Mouse (Mus musculus) neural tube, embryonic 11.5 days (tissue): ENCODE measurements at regions not wholly inside any gene's neighbourhood (a gene's known extent, or its start where the extent isn't known, plus 50 kb on each side); places are given as distances from the start of the nearest gene placed in this dataset.
A peak's percentile ranks its signal among the peaks of the same experiment; 100 is the strongest.

Experiments
- ATAC-seq: fragments of 200-750 bp; cut with Nextera tagmentation; 2 replicates; pipeline ENCODE4 v1.8.0; 2017; ENCODE audit warnings: moderate number of reproducible peaks, mild to moderate bottlenecking, moderate TSS enrichment, moderate library complexity; ENCODE audit not compliant: insufficient read depth, low FRiP score, low TSS enrichment
- DNase-seq: peaks from one replicate; pipeline ENCODE4 v3.0.0-alpha.2; 2015; ENCODE audit warnings: low spot score
- H3K27ac ChIP-seq: fragments of 300-500 bp; sonication (generic); 2 replicates; pipeline ENCODE4 v1.5.1; 2014; ENCODE audit warnings: low read depth, mild to moderate bottlenecking, low read length
- H3K27me3 ChIP-seq: fragments of 300-500 bp; sonication (generic); 2 replicates; pipeline ENCODE4 v1.6.1; 2014; ENCODE audit warnings: mild to moderate bottlenecking, low read length, mixed read lengths; ENCODE audit not compliant: control insufficient read depth, insufficient read depth
- H3K36me3 ChIP-seq: fragments of 300-500 bp; sonication (generic); 2 replicates; pipeline ENCODE4 v1.6.1; 2014; ENCODE audit warnings: mild to moderate bottlenecking, low read length, moderate library complexity, mixed read lengths; ENCODE audit not compliant: control insufficient read depth, insufficient read depth
- H3K4me1 ChIP-seq: fragments of 300-500 bp; sonication (generic); 2 replicates; pipeline ENCODE4 v1.6.1; 2014; ENCODE audit warnings: low read length, mixed read lengths; ENCODE audit not compliant: control insufficient read depth, insufficient read depth
- H3K4me2 ChIP-seq: fragments of 300-500 bp; sonication (generic); 2 replicates; pipeline ENCODE4 v1.6.1; 2014; ENCODE audit warnings: low read depth, mild to moderate bottlenecking, moderate library complexity
- H3K4me3 ChIP-seq: fragments of 300-500 bp; sonication (generic); 2 replicates; pipeline ENCODE4 v1.5.1; 2014; ENCODE audit warnings: low read depth, low read length
- H3K9ac ChIP-seq: fragments of 300-500 bp; sonication (generic); 2 replicates; pipeline ENCODE4 v1.6.1; 2014; ENCODE audit warnings: mild to moderate bottlenecking, low read length
- H3K9me3 ChIP-seq: fragments of 300-500 bp; sonication (generic); 2 replicates; pipeline ENCODE4 v1.6.1; 2016; ENCODE audit warnings: low read length; ENCODE audit not compliant: control insufficient read depth
- WGBS: fragments of 180-500 bp; shearing (Covaris S2); extraction: QIAGEN DNeasy Blood & Tissue Kit; methylation state at CpG from one replicate; pipeline ENCODE4 v1.1.7; 2014; 5-methylcytosine and 5-hydroxymethylcytosine counted together

GRCm38 (mm10) chr19:14355946-14356345, 241.9 kb downstream of the Tle4 start:
- Histone ChIP-seq H3K4me1 (no peaks in the 10 kb centered on the region), H3K9me3 (no peaks in the 10 kb centered on the region), H3K27me3 (no peaks in the 10 kb centered on the region), H3K4me2 (no peak overlapping the region), H3K36me3 (no peaks in the 10 kb centered on the region), H3K9ac (no peak overlapping the region), H3K27ac (no peak overlapping the region), H3K4me3 (no peak overlapping the region)
- DNase-seq (no peak), ATAC-seq (no peak)

DNA sequence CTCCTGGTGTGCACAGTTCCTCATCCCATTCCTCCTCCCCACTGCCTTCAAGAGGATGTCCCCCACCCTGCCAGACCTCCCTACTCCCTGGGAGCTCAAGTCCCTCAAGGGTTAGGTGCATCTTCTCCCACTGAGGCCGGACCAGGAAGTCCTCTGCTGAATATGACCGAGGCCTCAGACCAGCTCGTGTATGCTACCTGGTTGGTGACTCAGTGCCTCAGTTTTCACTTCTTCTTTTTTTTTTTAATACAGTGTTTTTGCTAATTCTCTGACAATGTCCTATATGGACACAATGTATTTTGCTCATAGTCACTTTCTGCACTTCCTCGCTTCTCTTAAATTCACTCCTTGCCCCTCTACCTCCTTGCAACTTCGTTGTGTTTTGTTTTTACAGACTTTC, 237.2 kb downstream of the Tle4 start:
- DNase-seq (no peak), ATAC-seq (no peak)
- no peak overlapping the region for H3K27ac ChIP-seq
- H3K27me3 ChIP-seq = no peaks in the 10 kb centered on the region
- no peak overlapping the region for H3K9ac ChIP-seq
- no peak overlapping the region for H3K4me2 ChIP-seq
- WGBS = 85% methylated on average over 5 of the region's 5 CpGs
- H3K4me1 ChIP-seq = no peaks in the 10 kb centered on the region
- H3K36me3 ChIP-seq = no peaks in the 10 kb centered on the region
- no peak overlapping the region for H3K4me3 ChIP-seq
- H3K9me3 ChIP-seq = no peaks in the 10 kb centered on the region

- Histone ChIP-seq H3K4me3 (no peak overlapping the region), H3K9me3 (no peaks in the 10 kb centered on the region), H3K27me3 (no peaks in the 10 kb centered on the region), H3K9ac (no peak overlapping the region), H3K36me3 (no peaks in the 10 kb centered on the region), H3K4me2 (no peak overlapping the region), H3K27ac (no peak overlapping the region), H3K4me1 (peaks cover 3% of the 10 kb centered on the region; the same call in 1 of the 2 replicates)
- ATAC-seq (peak; percentile 55; the same call in 1 of the 2 replicates), DNase-seq (peak; percentile 22)
- 64% methylated on average over 12 of the region's 12 CpGs for WGBS
Measured at GRCm38 (mm10) chr19:14369098-14369604, 228.7 kb downstream of the Tle4 start.

GRCm38 (mm10) chr19:14371360-14371759, 226.5 kb downstream of the Tle4 start:
- WGBS = 85% methylated on average over 5 of the region's 5 CpGs
- Histone ChIP-seq H3K4me1 (peaks cover 3% of the 10 kb centered on the region; the same call in 1 of the 2 replicates), H3K27ac (no peak overlapping the region), H3K36me3 (no peaks in the 10 kb centered on the region), H3K9ac (no peak overlapping the region), H3K27me3 (no peaks in the 10 kb centered on the region), H3K9me3 (no peaks in the 10 kb centered on the region), H3K4me2 (no peak overlapping the region), H3K4me3 (no peak overlapping the region)
- ATAC-seq (no peak), DNase-seq (no peak)

GRCm38 (mm10) chr19:14373996-14374395, 223.9 kb downstream of the Tle4 start:
- Histone ChIP-seq H3K4me2 (no peak overlapping the region), H3K9me3 (no peaks in the 10 kb centered on the region), H3K4me3 (no peak overlapping the region), H3K27me3 (no peaks in the 10 kb centered on the region), H3K36me3 (no peaks in the 10 kb centered on the region), H3K4me1 (no peaks in the 10 kb centered on the region), H3K9ac (no peak overlapping the region), H3K27ac (no peak overlapping the region)
- DNase-seq = no peak
- 92% methylated on average over 4 of the region's 4 CpGs for WGBS
- no peak for ATAC-seq

- Histone ChIP-seq H3K9ac (no peak overlapping the region), H3K27me3 (no peaks in the 10 kb centered on the region), H3K4me1 (no peaks in the 10 kb centered on the region), H3K36me3 (no peaks in the 10 kb centered on the region), H3K4me3 (no peak overlapping the region), H3K27ac (no peak overlapping the region), H3K9me3 (no peaks in the 10 kb centered on the region), H3K4me2 (no peak overlapping the region)
- ATAC-seq = no peak
- DNase-seq = no peak
Measured at GRCm38 (mm10) chr19:14380898-14381297, 217.0 kb downstream of the Tle4 start.

DNA sequence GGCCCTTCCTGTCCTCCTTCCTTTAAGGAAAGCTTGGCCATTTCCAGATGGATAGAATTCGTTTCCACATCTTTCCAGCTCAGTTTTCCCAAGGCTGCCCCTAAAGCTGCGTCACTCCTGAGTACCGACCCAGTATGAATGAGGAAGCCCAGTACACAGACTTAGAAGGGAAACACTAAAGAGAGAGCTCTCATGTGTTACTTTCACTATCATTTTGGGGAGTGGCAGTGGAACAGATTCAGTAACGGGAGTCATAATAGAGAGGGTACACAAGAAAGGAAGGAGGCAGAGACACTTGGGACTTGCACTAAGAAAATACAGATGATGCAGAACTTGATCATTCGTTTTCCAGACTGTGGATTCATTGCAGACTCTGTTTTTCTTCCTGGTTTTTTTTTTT, 210.1 kb downstream of the Tle4 start:
- H3K4me3 ChIP-seq = no peak overlapping the region
- no peaks in the 10 kb centered on the region for H3K9me3 ChIP-seq
- no peak overlapping the region for H3K4me2 ChIP-seq
- WGBS = 81% methylated on average over 5 of the region's 5 CpGs
- no peaks in the 10 kb centered on the region for H3K36me3 ChIP-seq
- no peaks in the 10 kb centered on the region for H3K4me1 ChIP-seq
- no peak overlapping the region for H3K27ac ChIP-seq
- no peaks in the 10 kb centered on the region for H3K27me3 ChIP-seq
- no peak overlapping the region for H3K9ac ChIP-seq
- ATAC-seq (no peak), DNase-seq (no peak)

- 44% methylated on average over 4 of the region's 4 CpGs for WGBS
- ATAC-seq = no peak
- DNase-seq = no peak
Measured at GRCm38 (mm10) chr19:14388539-14388938, 209.3 kb downstream of the Tle4 start.

DNA sequence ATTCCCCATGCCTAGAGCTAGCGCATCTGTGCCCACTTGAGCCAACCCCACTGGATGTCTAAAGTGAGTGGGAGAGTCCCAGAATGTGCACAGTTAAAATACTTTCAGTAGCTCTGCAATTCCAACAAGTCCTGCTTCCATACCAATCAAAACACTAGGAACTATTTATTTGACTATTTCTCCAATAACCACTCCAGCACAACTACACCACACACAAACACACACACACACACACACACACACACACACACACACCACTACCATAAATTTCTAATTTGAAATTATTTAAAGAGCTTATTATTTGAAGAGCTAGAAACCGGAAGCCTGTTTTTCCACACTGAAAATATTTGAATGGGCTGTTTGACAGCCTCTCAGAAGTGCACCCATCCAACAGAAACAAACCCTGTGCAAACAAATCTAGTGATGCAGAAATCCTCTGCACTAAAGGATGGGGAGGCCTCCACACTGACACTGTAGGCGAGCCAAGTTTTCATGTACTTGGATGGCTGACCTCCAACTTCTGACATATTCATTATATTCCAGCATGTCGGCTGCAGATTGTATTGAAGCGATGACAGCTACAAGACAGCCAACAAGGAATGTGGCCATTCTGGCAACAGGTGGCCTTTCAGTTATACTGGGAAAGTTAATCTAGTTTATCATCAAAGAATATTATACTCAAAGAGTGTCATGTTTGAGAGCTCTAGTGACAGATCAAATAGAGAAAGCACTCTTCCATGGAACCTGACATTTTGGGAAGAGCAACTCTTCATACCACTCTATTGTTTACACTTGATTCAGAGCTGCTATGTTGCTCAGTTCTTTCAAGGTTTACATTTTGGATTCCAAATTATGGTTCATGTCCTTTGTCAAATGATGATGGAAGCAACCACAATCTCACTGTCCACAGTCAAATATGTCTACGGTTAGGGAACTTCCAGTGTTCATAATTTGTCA, 207.7 kb downstream of the Tle4 start:
- 84% methylated on average over 6 of the region's 6 CpGs for WGBS
- no peak overlapping the region for H3K4me2 ChIP-seq
- H3K27me3 ChIP-seq = no peaks in the 10 kb centered on the region
- no peaks in the 10 kb centered on the region for H3K9me3 ChIP-seq
- H3K4me3 ChIP-seq = no peak overlapping the region
- H3K36me3 ChIP-seq = no peaks in the 10 kb centered on the region
- no peak for DNase-seq
- no peaks in the 10 kb centered on the region for H3K4me1 ChIP-seq
- H3K27ac ChIP-seq = no peak overlapping the region
- no peak overlapping the region for H3K9ac ChIP-seq
- ATAC-seq = no peak

More at GRCm38 (mm10) chr19:14388539-14388938, 209.3 kb downstream of the Tle4 start:
- Histone ChIP-seq H3K27ac (no peak overlapping the region), H3K4me3 (no peak overlapping the region), H3K9me3 (no peaks in the 10 kb centered on the region), H3K36me3 (no peaks in the 10 kb centered on the region), H3K9ac (no peak overlapping the region), H3K4me2 (no peak overlapping the region), H3K4me1 (no peaks in the 10 kb centered on the region), H3K27me3 (no peaks in the 10 kb centered on the region)
